Mouse (Mus musculus) embryonic facial prominence, embryonic 10.5 days (tissue): Measurements from ENCODE around the gene Bola3. TPM values are rescaled to one million over a fixed set of nuclear protein-coding genes. Genes with fewer than 3 reads are reported as not detected.

ENCODE experiments used
- DNase-seq: peaks from one replicate; pipeline ENCODE4 v3.0.0-alpha.2; 2017; ENCODE audit warnings: low spot score
- H3K27ac ChIP-seq: fragments of 300-500 bp; sonication (generic); replicated peaks from 2 replicates; pipeline ENCODE4 v1.5.1; 2016; ENCODE audit warnings: mild to moderate bottlenecking
- H3K27me3 ChIP-seq: fragments of 300-500 bp; sonication (generic); replicated peaks from 2 replicates; pipeline ENCODE4 v1.6.1; 2016; ENCODE audit warnings: low read depth, mild to moderate bottlenecking; ENCODE audit not compliant: poor library complexity, severe bottlenecking
- H3K36me3 ChIP-seq: fragments of 300-500 bp; sonication (generic); replicated peaks from 2 replicates; pipeline ENCODE4 v1.6.1; 2016; ENCODE audit warnings: mild to moderate bottlenecking, moderate library complexity
- H3K4me1 ChIP-seq: fragments of 300-500 bp; sonication (generic); 2 replicates; pipeline ENCODE4 v1.6.1; 2016
- H3K4me3 ChIP-seq: fragments of 300-500 bp; sonication (generic); 2 replicates; pipeline ENCODE4 v1.5.1; 2016; ENCODE audit warnings: mild to moderate bottlenecking, moderate library complexity
- H3K9me3 ChIP-seq: fragments of 300-500 bp; sonication (generic); 2 replicates; pipeline ENCODE4 v1.6.1; 2016; ENCODE audit warnings: mild to moderate bottlenecking
- WGBS: fragments of 180-500 bp; shearing (Covaris S2); methylation state at CpG from one replicate; pipeline ENCODE4 v1.1.7; 2016; 5-methylcytosine and 5-hydroxymethylcytosine counted together
- polyA plus RNA-seq: library from polyadenylated mRNA; unstranded; fragments of >200 nt; fragmentation: Nextera tagmentation; extraction: Ambion mirVana; gene quantifications from 2 replicates; pipeline ENCODE4 v1.2.1, GENCODE M21; 2016

Bola3 gene
- polyA plus RNA-seq, 1 experiment from 2014 or later = 153 TPM

GRCm38 (mm10) chr6:83351490-83352160, 2.7 kb downstream of the Bola3 start:
- H3K27me3 ChIP-seq = no peaks in the 10 kb centered on the region
- H3K36me3 ChIP-seq = peaks cover 53% of the 10 kb centered on the region
- 84% methylated on average over 7 of the region's 7 CpGs for WGBS
- H3K27ac ChIP-seq = peak overlapping the region; percentile 19; the same call in 1 of the 2 replicates
- H3K4me1 ChIP-seq = peaks cover 26% of the 10 kb centered on the region
- H3K4me3 ChIP-seq = no peak overlapping the region
- DNase-seq = no peak
- H3K9me3 ChIP-seq = no peaks in the 10 kb centered on the region

GRCm38 (mm10) chr6:83352666-83353410, 3.9 kb downstream of the Bola3 start:
- WGBS = 94% methylated on average over 24 of the region's 24 CpGs
- peaks cover 61% of the 10 kb centered on the region for H3K36me3 ChIP-seq
- no peak overlapping the region for H3K27ac ChIP-seq
- H3K27me3 ChIP-seq = no peaks in the 10 kb centered on the region
- H3K9me3 ChIP-seq = no peaks in the 10 kb centered on the region
- peaks cover 26% of the 10 kb centered on the region for H3K4me1 ChIP-seq
- H3K4me3 ChIP-seq = no peak overlapping the region
- DNase-seq = no peak

- no peak overlapping the region for H3K27ac ChIP-seq
- peaks cover 81% of the 10 kb centered on the region for H3K36me3 ChIP-seq
- no peaks in the 10 kb centered on the region for H3K27me3 ChIP-seq
- H3K4me1 ChIP-seq = peaks cover 12% of the 10 kb centered on the region
- no peak overlapping the region for H3K4me3 ChIP-seq
- DNase-seq = no peak
- no peaks in the 10 kb centered on the region for H3K9me3 ChIP-seq
- 83% methylated on average over 9 of the region's 9 CpGs for WGBS
These were observed 6.2 kb downstream of the Bola3 start for GRCm38 (mm10) chr6:83354856-83355781.

- H3K4me3 ChIP-seq = no peak overlapping the region
- H3K27me3 ChIP-seq = no peaks in the 10 kb centered on the region
- no peak overlapping the region for H3K27ac ChIP-seq
- no peaks in the 10 kb centered on the region for H3K9me3 ChIP-seq
- 0 out of 2 replicates have a peak, but pooled peaks cover 3% of the 10 kb centered on the region for H3K4me1 ChIP-seq
- WGBS = 20% methylated on average over 7 of the region's 7 CpGs
- H3K36me3 ChIP-seq = peaks cover 91% of the 10 kb centered on the region
- DNase-seq = peak; percentile 86
These were observed 7.7 kb downstream of the Bola3 start for GRCm38 (mm10) chr6:83356569-83357138.

GRCm38 (mm10) chr6:83357436-83357835, 8.5 kb downstream of the Bola3 start:
- H3K9me3 ChIP-seq = no peaks in the 10 kb centered on the region
- H3K4me3 ChIP-seq = no peak overlapping the region
- H3K36me3 ChIP-seq = peaks cover 92% of the 10 kb centered on the region
- 97% methylated on average over 10 of the region's 10 CpGs for WGBS
- DNase-seq = no peak
- 0 out of 2 replicates have a peak, but pooled peaks cover 5% of the 10 kb centered on the region for H3K4me1 ChIP-seq
- no peak overlapping the region for H3K27ac ChIP-seq
- no peaks in the 10 kb centered on the region for H3K27me3 ChIP-seq

- 76% methylated on average over 11 of the region's 11 CpGs for WGBS
- Histone ChIP-seq H3K27ac (no peak overlapping the region), H3K36me3 (peaks cover 88% of the 10 kb centered on the region)
These were observed 12.7 kb downstream of the Bola3 start for GRCm38 (mm10) chr6:83361523-83362248.

GRCm38 (mm10) chr6:83363075-83363474, 14.1 kb downstream of the Bola3 start:
- H3K4me3 ChIP-seq = no peak overlapping the region
- H3K27ac ChIP-seq = no peak overlapping the region
- 0 out of 2 replicates have a peak, but pooled peaks cover 5% of the 10 kb centered on the region for H3K4me1 ChIP-seq
- no peaks in the 10 kb centered on the region for H3K27me3 ChIP-seq
- H3K36me3 ChIP-seq = peaks cover 90% of the 10 kb centered on the region
- WGBS = 87% methylated on average over 12 of the region's 12 CpGs
- H3K9me3 ChIP-seq = no peaks in the 10 kb centered on the region
- DNase-seq = no peak

More at GRCm38 (mm10) chr6:83361523-83362248, 12.7 kb downstream of the Bola3 start:
- Histone ChIP-seq H3K27me3 (no peaks in the 10 kb centered on the region), H3K9me3 (no peaks in the 10 kb centered on the region), H3K4me1 (0 out of 2 replicates have a peak, but pooled peaks cover 5% of the 10 kb centered on the region), H3K4me3 (no peak overlapping the region)
- no peak for DNase-seq

- Histone ChIP-seq H3K9me3 (no peaks in the 10 kb centered on the region), H3K4me3 (no peak overlapping the region), H3K4me1 (no peaks in the 10 kb centered on the region), H3K36me3 (peaks cover 98% of the 10 kb centered on the region), H3K27me3 (no peaks in the 10 kb centered on the region), H3K27ac (no peak overlapping the region)
- DNase-seq = no peak
- WGBS = 92% methylated on average over 21 of the region's 21 CpGs
These were observed 21.5 kb downstream of the Bola3 start for GRCm38 (mm10) chr6:83370316-83370965.

GRCm38 (mm10) chr6:83371350-83371749, 22.4 kb downstream of the Bola3 start:
- peaks cover 100% of the 10 kb centered on the region for H3K36me3 ChIP-seq
- no peak for DNase-seq
- H3K27me3 ChIP-seq = no peaks in the 10 kb centered on the region
- no peak overlapping the region for H3K4me3 ChIP-seq
- H3K27ac ChIP-seq = no peak overlapping the region
- H3K4me1 ChIP-seq = no peaks in the 10 kb centered on the region
- H3K9me3 ChIP-seq = no peaks in the 10 kb centered on the region
- WGBS = 88% methylated on average over 3 of the region's 3 CpGs

GRCm38 (mm10) chr6:83373704-83374300, 24.9 kb downstream of the Bola3 start:
- Histone ChIP-seq H3K27ac (no peak overlapping the region), H3K4me1 (no peaks in the 10 kb centered on the region), H3K27me3 (no peaks in the 10 kb centered on the region), H3K4me3 (no peak overlapping the region), H3K36me3 (peaks cover 100% of the 10 kb centered on the region), H3K9me3 (no peaks in the 10 kb centered on the region)
- DNase-seq = no peak
- 85% methylated on average over 9 of the region's 9 CpGs for WGBS
